Mouse (Mus musculus) right cerebral cortex, postnatal 25 days (tissue): ENCODE measurements around the gene Tgfbi.

Source experiments
- DNase-seq: peaks from one replicate; pipeline ENCODE4 v3.0.0; 2022

The Tgfbi gene

DNA sequence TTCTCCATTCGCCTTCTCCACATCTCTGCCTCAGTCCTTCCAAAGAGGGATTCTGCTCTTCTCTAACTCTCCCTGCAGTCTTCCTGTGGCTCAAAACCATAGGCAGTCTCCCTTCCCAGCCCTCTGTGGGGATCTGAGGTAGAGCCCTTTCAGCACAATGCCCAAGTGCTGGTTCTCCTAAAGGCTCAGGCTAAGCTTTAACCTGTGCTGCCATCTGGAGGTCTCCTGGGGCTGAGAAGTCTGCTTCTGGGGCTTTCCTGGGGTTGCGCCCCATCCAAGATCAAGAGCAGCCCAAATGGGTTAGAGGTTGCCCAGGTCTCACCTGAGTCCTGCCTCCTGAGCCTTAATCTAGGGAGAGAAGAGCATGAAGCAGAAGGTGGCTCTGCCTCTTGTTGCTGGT, 32.4 kb downstream of the Tgfbi start:
- no peak for DNase-seq

DNA sequence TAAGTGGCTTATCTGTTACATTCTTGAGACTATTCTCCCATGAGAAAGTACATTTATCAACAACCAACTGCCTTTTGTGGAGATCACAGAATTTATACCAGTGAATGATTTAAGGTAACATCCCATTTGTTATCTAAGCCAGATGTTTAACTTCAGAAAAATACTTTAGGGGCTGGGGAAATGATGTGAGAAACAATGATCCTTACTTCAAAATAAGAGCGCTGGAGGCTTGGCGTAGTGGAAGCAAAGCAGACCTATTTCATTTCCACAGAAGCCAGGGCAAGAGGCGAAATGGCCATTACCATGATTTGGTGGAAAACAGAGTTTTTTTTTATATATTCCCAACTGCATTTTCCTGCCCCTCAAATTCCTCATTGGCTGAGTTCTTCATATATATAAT, 34.7 kb downstream of the Tgfbi start:
- DNase-seq, result no peak

DNA sequence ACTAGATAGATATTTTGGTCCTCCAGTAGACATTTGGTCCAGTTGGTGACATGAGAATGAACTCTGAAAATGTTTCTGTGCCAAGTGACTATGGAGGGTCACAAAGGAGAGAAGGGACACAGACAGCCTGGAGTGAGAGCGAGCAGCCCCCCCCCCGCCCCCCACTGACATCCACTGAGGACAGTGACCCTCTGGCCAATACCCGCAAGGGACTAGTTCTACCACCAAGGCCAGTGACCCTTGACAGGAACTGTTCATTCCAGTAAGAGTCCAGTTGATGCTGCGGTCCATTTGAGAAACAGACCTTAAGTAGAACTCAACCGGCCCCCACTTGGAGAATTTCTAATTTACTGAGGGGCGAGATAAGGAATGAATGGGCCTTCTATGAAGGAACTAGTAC, 36.4 kb downstream of the Tgfbi start:
- no peak for DNase-seq

DNA sequence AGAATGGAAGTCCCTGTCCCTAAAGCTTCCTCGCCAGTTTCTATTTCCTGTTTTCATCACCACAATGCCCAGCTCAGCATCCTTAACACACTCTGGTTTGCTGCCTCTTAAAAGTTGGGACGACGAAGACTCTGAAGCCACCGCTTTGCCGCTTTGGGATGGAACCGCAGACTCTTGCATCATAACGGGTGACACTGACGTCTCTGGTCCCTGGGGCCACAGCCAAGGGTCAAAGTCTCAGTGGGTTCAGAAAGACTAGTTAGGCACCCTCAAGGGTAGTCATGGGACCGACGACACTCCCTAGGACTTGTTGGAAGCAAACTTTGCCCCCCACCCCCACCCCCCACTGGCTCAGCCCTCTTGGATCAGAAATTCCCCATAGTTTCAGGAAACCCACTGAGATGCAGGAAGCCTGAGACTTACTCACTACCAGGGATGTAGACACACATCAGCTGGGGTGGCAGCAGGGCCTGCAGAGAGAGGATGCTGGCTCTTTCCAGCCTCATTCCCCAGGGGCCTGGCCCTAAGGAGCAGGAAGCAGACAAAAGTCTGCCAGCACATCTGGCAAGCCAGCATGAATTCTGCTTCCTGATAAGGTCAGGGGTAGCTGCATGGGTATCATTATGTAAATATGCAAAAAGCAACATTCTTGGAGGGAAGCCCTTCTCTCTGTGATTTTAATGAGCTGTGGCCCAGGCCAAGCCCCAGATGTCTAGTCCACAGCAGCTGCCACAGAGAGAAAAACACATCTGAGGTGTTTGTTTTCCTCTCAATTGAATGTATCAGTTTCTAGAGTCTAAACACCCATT, 38.5 kb downstream of the Tgfbi start:
- no peak for DNase-seq

DNA sequence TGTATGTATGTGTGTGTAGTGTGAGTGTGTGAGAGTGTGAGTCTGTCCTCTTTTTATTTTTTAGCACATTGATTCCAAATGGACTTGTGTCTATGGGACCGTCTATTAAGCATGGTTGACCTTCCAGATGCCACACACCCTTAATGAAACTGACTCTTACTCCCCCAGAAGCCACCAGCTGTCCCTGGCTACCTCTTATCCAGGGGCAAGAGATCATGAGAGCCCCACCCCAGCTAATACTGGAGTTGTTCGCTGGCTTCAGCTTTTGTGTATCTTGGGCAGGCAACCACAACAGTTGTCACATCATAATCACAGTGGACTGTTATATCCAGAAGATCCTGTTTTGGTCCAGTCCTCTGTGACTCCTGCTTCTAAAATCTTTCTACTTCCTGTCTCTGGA, 40.7 kb downstream of the Tgfbi start:
- no peak for DNase-seq

DNA sequence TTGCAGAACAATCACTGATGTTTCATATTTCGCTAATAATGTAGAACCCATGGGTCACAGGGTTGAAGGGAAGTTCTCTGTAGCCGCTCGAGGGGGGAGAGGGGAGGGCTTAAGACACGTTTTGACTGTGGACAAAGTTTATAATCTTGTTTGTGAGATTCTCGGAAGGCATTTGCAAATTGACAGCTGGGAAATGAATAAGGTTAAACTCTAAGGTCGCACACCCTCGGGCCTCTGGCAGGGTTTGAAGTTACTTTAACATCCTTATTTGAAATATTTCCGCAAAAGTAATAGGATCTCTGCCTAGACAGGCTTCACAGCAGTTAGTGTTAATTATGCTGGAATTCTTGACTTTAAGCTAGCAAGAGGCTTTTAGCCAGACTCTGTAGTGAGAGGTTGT, 43.1 kb downstream of the Tgfbi start:
- DNase-seq, result no peak

DNA sequence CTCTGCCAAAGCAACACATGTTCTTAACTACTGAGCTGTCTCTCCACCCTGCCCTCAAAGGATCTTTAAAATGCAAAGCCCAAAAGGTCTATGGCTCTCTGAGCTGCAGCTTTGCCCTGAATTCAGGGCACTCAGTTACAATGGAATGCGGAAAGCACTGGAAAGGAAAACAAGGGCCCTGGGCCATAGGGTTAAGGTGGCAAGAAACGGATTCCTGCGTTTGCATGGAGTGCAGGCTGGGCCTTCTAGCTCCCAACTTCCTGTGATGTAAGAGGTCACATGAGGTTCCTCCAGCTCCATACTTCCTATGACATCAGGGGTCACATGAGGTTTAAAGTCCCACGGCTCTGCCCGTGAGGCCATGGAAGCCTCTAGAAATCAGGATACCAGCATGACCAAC, 44.9 kb downstream of the Tgfbi start:
- DNase-seq, result no peak

DNA sequence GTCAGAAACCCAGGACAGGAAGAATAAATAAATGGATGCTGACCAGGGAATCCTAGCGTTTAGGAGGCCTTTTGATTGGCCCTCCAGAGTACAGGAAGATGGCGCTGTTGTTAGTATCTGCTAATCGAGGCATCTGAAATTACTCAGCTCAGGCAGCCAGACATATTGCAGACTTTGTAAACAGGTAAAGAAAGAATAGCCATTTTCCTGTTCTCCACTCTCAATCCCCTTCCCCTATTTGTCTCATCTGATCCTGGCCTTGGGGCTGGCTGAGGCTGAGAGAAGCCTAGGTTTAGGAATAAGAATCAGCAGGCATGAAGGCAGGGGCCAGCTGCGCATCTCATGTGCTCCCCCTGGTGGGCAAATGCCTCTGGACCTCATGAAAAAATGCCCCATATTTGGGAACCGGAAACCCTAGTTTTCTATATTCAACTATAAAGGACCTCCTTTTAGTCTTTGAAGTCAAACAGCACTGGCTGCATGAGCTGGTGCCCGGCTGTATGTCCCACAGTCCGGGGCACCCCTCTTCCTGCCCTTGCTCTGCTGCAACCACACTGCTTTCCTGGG, 48.7 kb downstream of the Tgfbi start:
- peak; percentile 44 for DNase-seq

DNA sequence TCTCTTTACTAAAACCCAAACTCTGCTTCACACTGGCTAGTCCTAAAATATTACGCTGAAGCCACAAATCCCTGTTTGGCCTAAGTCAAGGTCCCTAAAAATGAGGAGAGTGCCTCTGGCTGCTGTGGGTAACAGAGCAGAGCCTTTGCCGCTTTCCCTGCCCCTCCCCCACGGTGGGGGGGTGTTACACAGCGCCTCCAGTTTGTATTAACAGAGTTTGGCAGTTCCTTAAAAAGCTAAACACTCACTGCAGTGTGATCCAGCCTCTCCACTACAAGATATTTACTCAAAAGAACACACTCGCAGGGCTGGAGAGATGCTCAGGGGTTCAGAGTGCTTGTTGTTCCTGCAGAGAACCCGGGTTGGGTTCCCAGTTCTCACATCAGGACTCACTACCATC, 49.6 kb downstream of the Tgfbi start:
- no peak for DNase-seq

DNA sequence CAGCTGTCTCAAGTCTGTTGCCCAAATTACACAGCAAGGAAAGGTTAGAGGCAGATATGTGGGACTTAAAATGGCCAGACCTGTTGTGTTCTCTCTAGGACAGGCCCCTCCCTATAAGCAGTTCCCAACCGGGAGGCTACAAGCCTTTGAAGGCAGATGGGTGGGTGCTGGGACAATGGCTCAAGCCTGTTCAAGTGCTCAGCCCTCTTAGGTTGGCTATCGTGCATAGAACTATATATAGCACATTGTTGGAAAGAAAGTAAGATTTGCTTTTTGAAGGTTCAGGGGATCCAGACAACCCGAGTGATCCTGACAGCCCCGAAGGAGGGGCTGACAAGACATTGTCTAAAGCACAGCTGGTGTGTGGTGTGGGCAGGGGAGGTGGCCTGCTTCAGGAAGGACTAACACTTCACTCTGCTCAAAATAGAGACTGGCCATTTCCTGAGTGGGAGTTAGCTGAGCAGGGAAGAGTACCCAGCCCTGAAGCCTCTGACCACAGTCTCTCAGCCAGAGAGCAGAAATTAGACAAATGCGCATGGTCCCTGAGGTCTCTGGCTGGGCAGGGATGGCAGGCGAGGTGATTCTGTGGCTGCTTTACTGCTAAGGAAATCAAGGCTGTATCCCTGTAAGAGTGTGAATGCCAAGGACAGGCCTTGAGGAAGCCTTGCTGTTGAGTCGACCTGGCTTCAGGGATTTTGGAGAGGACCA, 52.7 kb downstream of the Tgfbi start:
- DNase-seq, result no peak

DNA sequence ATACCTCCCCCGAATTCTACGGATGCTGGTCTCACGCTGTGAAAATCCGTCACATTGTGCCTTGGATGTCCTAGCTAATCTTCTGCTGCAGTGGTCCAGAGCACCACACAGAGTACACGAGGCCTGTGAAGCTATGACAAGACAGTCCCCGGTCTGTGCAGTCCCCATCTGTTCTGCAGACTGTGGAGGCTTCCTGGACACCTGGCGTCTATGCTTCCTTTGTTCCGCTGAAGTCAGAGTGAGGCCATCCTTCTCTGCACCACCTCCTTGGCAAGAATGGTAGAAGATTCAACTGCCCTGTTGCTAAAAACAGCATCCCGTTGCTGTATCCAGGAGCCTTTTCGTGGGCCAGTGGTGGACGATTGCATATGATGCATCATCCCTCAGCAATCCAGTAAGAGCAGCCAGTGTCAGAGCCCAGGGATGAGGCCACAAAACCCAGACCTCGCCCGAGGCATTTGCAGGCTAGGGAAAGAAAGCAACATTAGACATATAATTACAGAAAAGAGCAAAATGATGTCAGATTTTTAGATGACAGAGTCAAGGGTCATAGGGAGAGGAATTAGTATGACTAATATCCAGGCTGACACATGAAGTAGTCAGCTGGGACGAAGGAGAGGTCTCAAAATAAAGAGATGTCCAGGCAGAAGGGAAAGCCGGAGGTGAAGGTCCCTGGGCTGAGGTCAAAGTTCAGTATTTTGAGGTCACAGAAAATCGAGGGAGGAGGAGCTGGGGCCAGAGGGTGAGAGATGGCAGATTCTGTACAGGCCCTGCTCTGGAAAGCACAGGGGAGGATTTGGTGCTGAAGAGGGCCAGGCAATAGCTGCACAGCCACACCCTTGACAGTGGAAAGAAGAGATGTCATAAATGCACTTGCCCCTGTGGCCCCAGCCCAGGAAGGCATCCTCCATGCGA, 55.2 kb downstream of the Tgfbi start:
- DNase-seq, result no peak

DNA sequence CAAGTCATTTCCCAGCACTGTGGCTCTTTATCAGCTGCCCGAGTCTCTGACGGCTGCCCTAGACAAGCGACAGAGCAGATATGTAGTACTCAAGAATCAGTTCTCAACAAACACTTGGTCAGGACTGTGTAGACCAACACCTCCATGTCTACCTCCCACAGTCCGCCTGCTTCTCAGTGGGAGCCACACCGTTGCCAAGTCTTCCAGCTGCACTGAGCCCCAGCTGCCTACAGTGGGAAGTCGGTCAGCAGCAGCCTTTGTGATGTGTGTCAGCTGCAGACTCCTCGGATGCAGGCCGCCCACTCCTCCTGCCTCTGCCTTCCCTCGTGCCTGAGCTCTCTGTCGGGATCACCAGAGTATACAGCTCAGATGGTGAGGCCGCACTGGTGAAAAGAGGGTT, 61.9 kb downstream of the Tgfbi start:
- DNase-seq, result peak; percentile 24

DNA sequence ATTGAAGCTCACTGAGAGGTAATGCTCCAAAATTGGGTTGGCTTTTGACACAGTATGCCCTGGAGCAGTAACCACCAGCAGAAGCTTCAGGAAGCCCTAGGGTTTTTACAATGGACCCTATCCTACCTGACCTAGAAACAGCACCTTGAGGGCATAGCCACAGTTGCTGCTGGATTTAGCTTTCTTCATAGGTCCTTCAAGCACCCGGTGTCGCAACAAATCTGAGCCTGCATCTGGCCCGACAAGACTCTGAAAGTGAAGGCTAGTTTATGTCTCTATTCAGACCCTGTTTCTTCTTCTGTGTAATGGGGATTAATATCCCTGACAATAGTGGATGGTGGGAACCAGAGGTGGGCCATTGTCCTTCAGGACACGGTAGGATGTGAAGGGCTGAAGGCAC, 68.4 kb downstream of the Tgfbi start:
- no peak for DNase-seq

DNA sequence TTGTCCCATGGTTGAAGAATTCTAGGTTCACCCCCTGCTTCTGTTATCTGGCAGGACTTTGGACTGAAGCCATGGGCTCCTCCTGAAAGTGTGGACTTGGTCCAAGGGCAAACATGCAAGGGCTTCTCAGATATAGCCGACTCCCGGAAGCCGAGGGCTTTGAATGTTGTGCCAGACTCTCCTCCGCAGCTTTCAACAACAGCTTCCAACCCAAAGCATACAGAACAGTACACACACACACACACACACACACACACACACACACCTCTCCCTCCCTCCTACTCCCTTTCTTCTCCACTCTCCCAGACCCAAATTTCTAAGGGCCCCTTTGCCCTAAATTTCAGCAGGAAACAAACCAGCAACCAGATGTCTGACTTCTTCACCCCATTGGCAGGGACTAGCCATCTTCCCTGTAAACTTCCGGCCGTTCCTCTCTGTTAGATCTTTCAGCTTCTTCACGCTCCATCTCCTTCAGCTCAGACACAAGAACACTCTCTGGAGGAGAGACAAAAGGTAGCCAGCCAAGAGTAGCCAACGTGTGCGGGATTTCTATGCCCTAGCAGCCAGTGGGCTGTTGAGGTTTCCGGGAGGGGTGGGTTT, 69.0 kb downstream of the Tgfbi start:
- DNase-seq, result no peak

DNA sequence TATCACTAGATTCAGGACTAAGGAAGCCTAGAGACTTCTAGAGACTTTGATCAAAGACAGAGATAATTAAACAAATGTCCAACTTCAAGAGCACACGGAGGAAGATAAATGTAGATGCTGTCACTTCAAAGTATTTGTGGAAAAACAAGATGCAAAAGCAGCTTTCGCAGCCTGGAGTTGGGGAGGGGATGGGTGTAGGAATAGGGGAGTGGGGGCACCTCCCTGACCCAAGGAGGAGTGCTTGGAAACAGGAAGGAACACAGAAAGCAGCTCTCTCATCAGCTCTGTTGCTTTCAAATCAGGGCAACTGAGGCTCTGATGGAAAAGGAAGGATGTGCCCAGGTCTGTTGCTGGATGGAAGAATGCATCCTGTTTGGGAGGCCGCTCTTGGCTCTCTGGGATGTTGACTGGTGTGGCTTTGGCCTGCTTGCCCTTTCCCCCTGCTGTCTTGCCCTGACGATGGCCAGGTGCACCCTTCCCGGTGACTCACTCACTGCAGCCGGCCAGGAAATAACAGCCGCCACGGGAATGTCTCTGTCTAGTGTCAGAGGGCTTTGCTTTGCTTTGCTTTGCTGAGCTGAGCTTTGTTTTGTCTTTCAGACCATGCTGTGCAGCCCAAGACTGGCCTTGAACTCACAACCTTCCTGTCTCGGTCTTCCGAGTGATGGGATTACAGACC, 69.6 kb downstream of the Tgfbi start:
- DNase-seq, result no peak

DNA sequence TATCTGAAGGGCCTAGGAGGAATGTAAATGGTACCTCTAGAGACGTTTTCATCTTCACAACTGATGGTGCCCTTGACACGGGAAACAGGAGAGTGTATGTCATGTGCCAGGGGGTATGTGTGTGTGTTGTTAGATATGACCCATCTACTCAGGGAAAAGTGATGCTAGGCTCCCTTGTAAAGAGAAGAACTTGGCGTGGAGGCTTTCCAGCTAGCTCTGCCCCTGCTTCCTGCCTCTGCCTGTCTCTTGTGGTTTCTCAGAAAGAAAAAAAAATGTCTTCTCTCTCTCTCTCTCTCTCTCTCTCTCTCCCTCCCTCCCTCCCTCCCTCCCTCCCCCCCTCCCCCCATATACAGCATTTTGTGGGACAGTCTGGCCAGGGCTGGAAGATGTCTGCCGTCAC, 72.6 kb downstream of the Tgfbi start:
- DNase-seq, result no peak

DNA sequence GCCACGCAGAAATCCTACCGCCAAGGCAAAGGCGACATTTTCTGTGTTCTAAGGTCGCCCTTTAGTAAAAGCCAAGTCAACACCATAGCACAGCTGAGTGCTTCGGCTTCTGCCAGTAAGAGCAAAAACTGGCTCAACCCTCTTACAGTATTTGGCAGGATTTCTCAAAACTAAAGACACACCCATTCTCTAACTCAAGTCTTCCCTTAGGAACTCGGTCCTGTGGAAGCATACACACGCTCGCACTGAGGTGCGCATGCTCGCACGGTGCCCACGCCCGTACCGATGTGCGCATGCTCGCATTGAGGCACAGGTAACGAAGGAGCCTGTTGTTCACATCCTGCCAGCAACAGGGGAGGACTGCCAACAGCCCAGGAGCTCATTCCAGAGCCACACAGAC, 73.0 kb downstream of the Tgfbi start:
- peak; percentile 74 for DNase-seq

DNA sequence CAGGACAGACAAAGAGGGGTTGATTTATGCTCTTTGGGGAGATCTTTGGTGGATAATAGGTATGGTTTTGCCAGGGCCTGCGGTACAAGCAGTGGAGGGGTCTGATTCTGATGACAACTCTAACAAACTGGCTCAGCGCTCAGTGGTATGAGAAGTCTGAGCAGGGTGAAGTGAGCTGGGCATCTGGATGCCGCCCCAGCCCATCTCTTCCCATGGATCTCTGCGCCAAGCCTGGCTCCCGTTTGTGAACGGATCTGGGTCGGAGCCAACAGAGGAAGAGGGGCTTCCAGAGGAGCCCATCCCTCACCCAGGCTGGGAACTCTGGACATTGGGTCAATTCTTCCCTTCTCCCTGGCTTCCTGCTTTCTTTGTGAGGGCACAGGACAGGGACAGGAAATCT, 74.0 kb downstream of the Tgfbi start:
- no peak for DNase-seq
